Mouse (Mus musculus): ENCODE data around the gene Zfp706. TPM values are rescaled to one million over a fixed set of nuclear protein-coding genes. Genes with fewer than 3 reads are reported as not detected.

The Zfp706 gene
- total RNA-seq, 2 experiments from 2014 or later = 4.9 to 25.6 TPM

GRCm38 (mm10) chr15:36984921-36985566 is 22.5 kb downstream of the Zfp706 start:
- ATAC-seq (replicated peaks; ENCODE audit: low FRiP score, poor library complexity, severe bottlenecking) = no peak

GRCm38 (mm10) chr15:36983455-36983854 is 24.1 kb downstream of the Zfp706 start:
- no peak for ATAC-seq (replicated peaks; ENCODE audit: low FRiP score, poor library complexity, severe bottlenecking)

- ATAC-seq (replicated peaks; ENCODE audit: low FRiP score, poor library complexity, severe bottlenecking) = no peak
Measured at GRCm38 (mm10) chr15:36980238-36980637, 27.3 kb downstream of the Zfp706 start.

GRCm38 (mm10) chr15:36979488-36980201 is 27.9 kb downstream of the Zfp706 start:
- ATAC-seq (replicated peaks; ENCODE audit: low FRiP score, poor library complexity, severe bottlenecking) = no peak

DNA sequence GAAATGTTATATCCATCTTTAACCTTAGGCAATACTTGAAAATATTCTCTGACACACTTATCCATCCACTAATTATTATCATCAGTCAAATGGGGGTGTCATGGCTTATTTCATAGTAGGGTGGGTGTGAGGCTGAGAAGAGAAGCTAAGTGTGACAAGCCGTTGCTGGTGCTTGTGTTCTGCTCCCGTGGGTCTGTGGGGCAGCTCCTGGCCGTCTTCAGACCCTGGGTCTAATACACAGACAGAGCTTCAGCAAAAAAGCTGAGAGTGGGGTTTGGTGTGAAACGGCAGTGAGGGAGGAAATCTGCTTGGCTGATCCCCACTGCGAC is 28.4 kb downstream of the Zfp706 start:
- no peak for ATAC-seq (replicated peaks; ENCODE audit: low FRiP score, poor library complexity, severe bottlenecking)

DNA sequence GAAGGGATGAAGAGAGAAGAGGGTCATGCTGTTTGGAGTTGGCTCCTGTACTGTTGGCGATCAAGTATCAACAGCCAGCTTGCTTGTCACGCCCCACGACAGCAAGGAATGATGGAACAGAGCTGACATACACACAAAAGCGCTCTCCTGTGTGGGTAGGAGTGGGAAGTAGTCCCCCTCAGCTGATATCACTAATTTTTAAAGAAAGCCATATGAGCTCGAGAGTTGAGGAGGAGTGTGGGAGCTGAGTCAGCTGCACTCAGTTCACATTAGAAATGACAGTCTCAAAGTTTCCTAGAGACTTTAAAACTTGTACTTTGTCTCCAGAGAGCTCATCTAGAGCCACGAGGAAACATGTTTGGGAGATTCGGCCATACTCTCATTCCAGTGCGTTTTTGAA is 29.8 kb downstream of the Zfp706 start:
- no peak for ATAC-seq (replicated peaks; ENCODE audit: low FRiP score, poor library complexity, severe bottlenecking)

GRCm38 (mm10) chr15:36975690-36976089 is 31.9 kb downstream of the Zfp706 start:
- ATAC-seq (replicated peaks; ENCODE audit: low FRiP score, poor library complexity, severe bottlenecking) = no peak

DNA sequence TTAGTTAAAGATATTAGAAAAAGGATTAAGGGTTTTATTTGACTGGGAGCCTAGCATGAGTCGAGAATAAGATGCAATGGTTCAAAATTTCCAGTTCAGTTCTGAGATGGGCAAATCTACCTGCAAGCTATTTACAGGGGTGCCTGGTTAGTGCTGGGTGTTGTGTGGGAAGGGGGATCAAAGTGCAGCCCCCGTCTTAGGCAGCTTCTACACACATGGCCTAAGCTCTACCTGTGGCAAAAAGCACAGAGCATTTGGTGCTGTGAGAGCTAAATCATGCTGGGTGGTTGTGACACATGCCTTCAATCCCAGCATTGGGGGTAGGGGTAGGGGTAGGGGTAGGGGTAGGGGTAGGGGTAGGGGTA is 32.3 kb downstream of the Zfp706 start:
- no peak for ATAC-seq (replicated peaks; ENCODE audit: low FRiP score, poor library complexity, severe bottlenecking)

DNA sequence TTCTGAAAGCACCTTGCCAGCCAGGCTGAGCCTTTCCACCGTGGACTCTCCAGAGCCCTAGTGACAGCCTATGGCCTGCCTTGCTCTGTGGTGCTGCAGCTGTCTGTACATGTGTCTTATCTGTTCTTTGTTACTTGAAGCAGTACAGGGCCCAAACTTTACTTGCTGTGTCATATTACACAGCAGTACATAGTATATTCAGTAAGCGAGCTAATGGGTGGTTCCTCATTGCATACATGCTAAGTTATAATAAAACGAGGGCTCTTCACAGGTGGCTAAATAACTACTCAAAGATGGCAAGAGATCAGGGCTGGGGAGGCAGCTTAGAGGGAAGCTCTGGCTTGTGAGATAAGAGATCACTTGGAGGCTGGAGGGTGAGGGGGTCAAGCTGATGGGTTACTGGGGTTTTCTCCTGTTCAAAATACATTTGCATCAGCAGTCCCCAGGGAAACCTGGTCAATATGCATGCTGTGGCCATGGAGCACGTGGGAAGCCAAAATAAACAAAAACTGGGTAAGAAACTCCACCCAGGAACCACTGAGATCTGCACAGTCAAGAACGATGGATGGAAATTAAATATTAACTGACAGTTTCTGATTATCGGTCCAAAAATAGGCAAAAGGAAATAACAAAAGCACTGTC is 32.8 kb downstream of the Zfp706 start:
- ATAC-seq (replicated peaks; ENCODE audit: low FRiP score, poor library complexity, severe bottlenecking) = no peak

GRCm38 (mm10) chr15:36973714-36974113 is 33.9 kb downstream of the Zfp706 start:
- ATAC-seq (replicated peaks; ENCODE audit: low FRiP score, poor library complexity, severe bottlenecking) = no peak

DNA sequence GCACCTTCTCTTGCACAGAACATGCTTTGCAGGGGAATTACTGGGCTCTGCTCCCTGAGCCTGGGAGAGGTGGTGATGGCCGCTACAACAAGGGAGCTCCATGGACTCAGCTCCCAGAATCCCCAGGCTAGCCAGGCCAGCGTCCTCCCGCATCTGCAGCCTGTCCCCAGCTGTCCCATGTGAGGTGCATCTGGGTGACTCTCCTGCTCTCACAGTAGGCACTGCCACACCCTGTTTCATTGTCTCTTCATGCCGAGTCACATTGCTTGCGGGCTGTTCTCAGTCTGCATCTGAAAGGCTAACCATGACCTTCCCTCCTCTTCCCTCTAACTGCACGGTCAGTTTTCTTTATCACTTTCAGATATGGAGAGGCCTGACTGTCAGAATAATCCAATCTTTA is 34.3 kb downstream of the Zfp706 start:
- no peak for ATAC-seq (replicated peaks; ENCODE audit: low FRiP score, poor library complexity, severe bottlenecking)

DNA sequence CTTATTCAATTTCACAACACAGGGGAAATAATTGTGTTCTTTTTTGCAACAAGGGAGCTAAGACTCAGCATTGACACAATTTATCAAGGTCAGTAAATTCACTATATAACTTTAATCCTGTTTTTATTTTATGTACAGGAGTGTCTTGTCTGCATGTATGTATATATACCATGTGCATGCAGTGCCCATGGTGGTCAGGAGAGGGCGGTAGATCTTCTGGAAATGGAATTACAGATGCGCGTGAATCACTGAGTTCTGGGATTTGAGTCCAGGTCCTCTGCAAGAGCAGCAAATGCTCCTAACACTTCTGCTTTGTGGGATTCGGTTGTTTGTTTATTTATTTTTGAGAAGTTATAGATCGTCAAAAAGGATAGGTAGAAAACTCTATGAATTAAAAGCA is 37.8 kb downstream of the Zfp706 start:
- no peak for ATAC-seq (replicated peaks; ENCODE audit: low FRiP score, poor library complexity, severe bottlenecking)

GRCm38 (mm10) chr15:36968295-36968694 is 39.3 kb downstream of the Zfp706 start:
- ATAC-seq (replicated peaks; ENCODE audit: low FRiP score, poor library complexity, severe bottlenecking) = no peak

DNA sequence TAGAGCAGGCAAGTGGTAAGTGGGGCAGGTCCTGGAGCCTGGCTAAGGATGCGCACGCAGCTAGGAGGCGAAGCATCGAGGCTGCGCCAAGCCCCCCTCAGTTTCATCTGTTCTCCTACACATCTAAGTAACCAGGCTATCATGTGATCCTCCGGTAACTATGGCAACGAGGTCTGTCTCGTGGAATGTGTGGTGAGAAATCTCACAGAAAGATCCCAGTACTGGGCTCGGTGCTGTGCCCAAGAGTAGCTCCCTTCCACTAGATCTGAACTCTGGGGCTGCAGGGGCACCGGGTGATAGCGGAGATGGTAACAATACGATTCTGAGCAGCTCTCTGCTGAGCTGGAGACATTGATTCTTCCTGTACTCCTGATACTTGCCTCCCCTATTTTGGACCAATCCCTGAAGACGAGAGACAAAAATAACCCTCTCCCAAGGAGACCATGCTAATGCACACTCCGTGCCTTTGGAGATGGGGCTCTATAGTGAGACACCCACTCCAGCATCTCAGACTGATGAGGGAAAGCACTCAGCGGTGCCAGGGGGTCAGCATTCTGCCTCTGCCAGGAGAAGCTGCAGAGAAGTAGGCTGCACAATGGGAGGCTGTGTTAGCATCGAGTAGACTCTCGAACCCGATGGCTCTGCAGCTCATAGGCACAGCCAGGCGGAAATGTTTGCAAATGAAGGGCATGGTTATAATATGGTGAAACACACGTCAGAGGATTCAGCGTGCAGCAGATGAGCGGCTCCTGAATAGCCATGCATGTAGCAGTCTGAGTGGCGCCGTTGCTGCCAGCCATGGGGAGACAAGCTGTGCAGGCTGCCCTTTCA is 40.0 kb downstream of the Zfp706 start:
- ATAC-seq (replicated peaks; ENCODE audit: low FRiP score, poor library complexity, severe bottlenecking) = no peak; the same call in 1 of the 2 replicates

- no peak for ATAC-seq (replicated peaks; ENCODE audit: low FRiP score, poor library complexity, severe bottlenecking)
Measured at GRCm38 (mm10) chr15:36966940-36967339, 40.6 kb downstream of the Zfp706 start.

DNA sequence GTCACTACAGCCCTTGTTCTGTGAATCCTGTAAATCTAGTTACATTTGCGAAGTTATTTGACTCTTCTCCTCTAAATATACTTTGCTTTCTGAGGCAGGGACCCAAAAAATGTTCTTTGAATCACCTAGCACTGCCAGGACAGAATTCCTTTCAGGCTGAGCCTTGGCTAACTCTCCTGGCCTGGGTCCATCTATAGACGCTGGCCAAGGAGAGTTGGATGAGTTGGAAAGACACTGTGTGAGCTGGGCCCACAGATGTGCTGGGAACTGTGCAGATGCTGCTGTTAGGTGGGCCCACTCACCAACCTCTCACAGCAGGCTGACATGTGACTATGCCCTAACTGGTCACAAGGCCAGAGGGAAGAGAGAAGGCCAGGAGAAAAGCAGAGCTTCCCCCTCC is 41.1 kb downstream of the Zfp706 start:
- ATAC-seq (replicated peaks; ENCODE audit: low FRiP score, poor library complexity, severe bottlenecking) = no peak

DNA sequence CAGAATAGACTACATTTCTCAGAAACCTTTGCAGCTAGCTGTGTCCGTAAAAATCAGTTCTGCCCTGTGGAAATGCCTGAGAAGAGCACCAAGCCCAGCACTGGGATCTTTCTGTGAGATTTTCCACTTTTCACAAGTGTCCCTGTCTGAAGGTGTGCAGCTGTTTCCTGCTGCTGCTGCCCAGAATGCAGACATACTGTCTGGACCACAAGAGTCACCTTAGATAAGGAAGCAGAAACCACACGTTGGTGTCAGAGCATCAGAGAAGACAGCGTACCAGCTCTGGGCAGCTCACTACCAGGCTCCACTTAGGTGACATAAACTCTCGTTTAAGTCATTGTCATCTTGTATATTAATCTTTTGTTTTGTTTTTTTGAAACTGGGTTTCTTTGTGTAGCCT is 41.8 kb downstream of the Zfp706 start:
- no peak for ATAC-seq (replicated peaks; ENCODE audit: low FRiP score, poor library complexity, severe bottlenecking)

DNA sequence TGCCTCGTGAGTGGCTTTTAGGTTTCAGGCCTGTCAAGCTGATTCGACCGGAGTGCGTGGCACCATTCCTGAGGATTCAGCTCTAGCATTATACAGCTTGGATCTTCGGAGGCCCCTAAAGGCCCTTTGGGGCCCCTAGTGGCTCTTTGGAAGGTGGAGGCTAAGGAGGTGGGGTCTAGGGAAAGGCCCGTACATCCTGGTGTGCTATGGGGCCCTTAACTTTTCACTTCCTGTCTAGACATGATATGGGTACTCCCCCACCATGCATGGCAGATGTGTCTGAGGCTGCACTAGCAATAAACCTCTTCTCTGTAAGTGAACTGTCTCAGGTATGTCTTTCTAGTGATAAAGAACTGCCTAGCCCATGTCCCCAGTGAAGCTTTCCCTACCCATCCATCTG is 44.6 kb downstream of the Zfp706 start:
- no peak for ATAC-seq (replicated peaks; ENCODE audit: low FRiP score, poor library complexity, severe bottlenecking)

- ATAC-seq (replicated peaks; ENCODE audit: low FRiP score, poor library complexity, severe bottlenecking) = no peak
Measured at GRCm38 (mm10) chr15:36960876-36961237, 46.7 kb downstream of the Zfp706 start.

DNA sequence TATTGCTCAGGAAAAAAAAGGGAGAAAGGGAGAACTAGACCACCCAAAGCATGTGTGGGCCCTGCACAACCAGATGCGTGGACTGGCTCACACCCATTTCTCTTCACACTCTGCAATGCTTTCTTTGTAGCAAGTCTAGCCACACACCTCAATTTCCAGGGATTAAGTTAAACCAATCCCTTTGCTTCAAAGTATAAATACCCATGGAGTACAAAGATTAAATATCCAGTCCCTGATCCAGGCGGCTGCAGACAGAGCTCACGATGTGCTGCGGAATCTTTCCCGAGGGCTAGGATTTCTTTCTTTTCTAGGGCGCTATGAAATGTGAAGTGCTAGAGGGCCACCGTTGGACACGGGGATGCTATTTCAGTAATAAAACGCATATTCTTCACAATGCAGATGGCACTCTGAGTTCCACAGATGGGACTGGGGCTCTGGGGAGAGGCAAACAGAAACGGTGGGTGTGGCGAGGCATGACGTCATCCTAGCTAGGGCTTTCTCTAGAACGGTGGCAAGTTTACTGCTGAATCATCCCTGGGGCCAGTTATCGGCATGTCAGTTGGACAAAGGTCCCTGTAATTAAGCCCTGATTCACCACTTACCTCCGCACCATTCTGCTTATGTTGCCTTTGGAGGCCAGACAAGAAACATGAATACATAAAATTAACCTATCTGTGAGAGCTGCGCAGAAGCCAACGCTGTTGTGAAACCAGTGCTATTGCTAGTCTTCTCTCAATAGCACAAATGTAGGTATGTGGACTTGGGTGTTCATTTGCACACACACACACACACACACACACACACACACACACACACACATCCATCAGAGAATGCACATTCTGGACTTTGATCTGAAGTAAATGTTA is 47.3 kb downstream of the Zfp706 start:
- ATAC-seq (replicated peaks; ENCODE audit: low FRiP score, poor library complexity, severe bottlenecking) = peak; percentile 43; the same call in 1 of the 2 replicates
